Mouse (Mus musculus) limb, embryonic 11.5 days (tissue): ENCODE measurements around the gene Vmn1r221. TPM values are rescaled to one million over a fixed set of nuclear protein-coding genes. Genes with fewer than 3 reads are reported as not detected.
A peak's percentile ranks its signal among the peaks of the same experiment; 100 is the strongest.
"Not testable (repeated sequence)": the region's sequence is repeated elsewhere in the genome, so short reads cannot be mapped to it uniquely, and the experiment has no call there.

Source experiments
- ATAC-seq: fragments of 200-750 bp; cut with Nextera tagmentation; 2 replicates; pipeline ENCODE4 v1.8.0; 2017; ENCODE audit warnings: low read depth; ENCODE audit not compliant: insufficient number of reproducible peaks, low FRiP score, low TSS enrichment
- DNase-seq: peaks from one replicate; pipeline ENCODE4 v3.0.0-alpha.2; 2015; ENCODE audit warnings: low spot score
- H3K27ac ChIP-seq: fragments of 300-500 bp; sonication (generic); replicated peaks from 2 replicates; pipeline ENCODE4 v1.5.1; 2014; ENCODE audit warnings: low read depth, mild to moderate bottlenecking, low read length
- H3K27me3 ChIP-seq: fragments of 300-500 bp; sonication (generic); 2 replicates; pipeline ENCODE4 v1.6.1; 2014; ENCODE audit warnings: mild to moderate bottlenecking, low read length, mixed read lengths; ENCODE audit not compliant: control insufficient read depth, insufficient read depth
- H3K36me3 ChIP-seq: fragments of 300-500 bp; sonication (generic); 2 replicates; pipeline ENCODE4 v1.6.1; 2014; ENCODE audit warnings: mild to moderate bottlenecking, low read length, moderate library complexity, mixed read lengths; ENCODE audit not compliant: control insufficient read depth, insufficient read depth
- H3K4me1 ChIP-seq: fragments of 300-500 bp; sonication (generic); 2 replicates; pipeline ENCODE4 v1.6.1; 2014; ENCODE audit warnings: low read length, mixed read lengths; ENCODE audit not compliant: control insufficient read depth, insufficient read depth
- H3K4me2 ChIP-seq: fragments of 300-500 bp; sonication (generic); 2 replicates; pipeline ENCODE4 v1.6.1; 2014; ENCODE audit warnings: low read depth, mild to moderate bottlenecking, moderate library complexity; ENCODE audit not compliant: severe bottlenecking
- H3K4me3 ChIP-seq: fragments of 300-500 bp; sonication (generic); 2 replicates; pipeline ENCODE4 v1.5.1; 2014; ENCODE audit warnings: low read depth, low read length
- H3K9ac ChIP-seq: fragments of 300-500 bp; sonication (generic); 2 replicates; pipeline ENCODE4 v1.6.1; 2014; ENCODE audit warnings: mild to moderate bottlenecking, low read length
- H3K9me3 ChIP-seq: fragments of 300-500 bp; sonication (generic); 2 replicates; pipeline ENCODE4 v1.6.1; 2016; ENCODE audit warnings: low read length; ENCODE audit not compliant: control insufficient read depth
- WGBS: fragments of 180-500 bp; shearing (Covaris S2); extraction: QIAGEN DNeasy Blood & Tissue Kit; methylation state at CpG from one replicate; pipeline ENCODE4 v1.1.7; 2014; 5-methylcytosine and 5-hydroxymethylcytosine counted together
- polyA plus RNA-seq: library from polyadenylated mRNA; unstranded; fragments of >200 nt; fragmentation: Nextera tagmentation; extraction: Ambion mirVana; gene quantifications from 2 replicates; pipeline ENCODE4 v1.2.1, GENCODE M21; 2014

The Vmn1r221 gene
- not detected in 2 replicates for polyA plus RNA-seq

GRCm38 (mm10) chr13:23213827-23214226 is at the start of gene Vmn1r221:
Gene Vmn1r221 (plus strand): TSS chr13:23214127.
- not testable (repeated sequence) for H3K27ac ChIP-seq, H3K4me2 ChIP-seq, DNase-seq, H3K9ac ChIP-seq, H3K36me3 ChIP-seq, H3K4me3 ChIP-seq, H3K9me3 ChIP-seq, ATAC-seq, H3K27me3 ChIP-seq, H3K4me1 ChIP-seq
- 92% methylated on average over 2 of the region's 2 CpGs for WGBS

DNA sequence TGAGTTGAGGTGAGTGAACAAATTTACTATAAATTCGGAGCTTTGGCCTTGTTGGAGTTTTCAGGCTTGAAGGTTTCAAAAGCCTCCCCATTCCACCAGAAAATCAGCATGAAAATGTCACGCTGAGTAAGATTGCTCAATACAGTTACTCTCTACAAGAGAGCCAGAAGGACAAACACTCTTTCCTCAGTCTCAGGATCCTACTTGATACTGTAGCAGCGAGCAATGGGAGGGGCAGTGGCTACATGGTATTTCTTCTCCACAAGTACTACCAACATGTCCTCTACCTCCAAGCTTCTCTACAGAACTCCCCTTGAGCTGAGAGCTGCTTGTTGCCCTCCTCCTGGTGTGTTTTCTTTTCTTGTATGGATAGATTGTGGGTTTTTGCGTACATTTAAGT is 47.5 kb upstream of the Vmn1r221 start:
- H3K4me3 ChIP-seq, H3K9me3 ChIP-seq, ATAC-seq, H3K27ac ChIP-seq, H3K4me1 ChIP-seq, DNase-seq, H3K9ac ChIP-seq, H3K4me2 ChIP-seq, H3K36me3 ChIP-seq, H3K27me3 ChIP-seq: not testable (repeated sequence)
- 89% methylated on average over 4 of the region's 4 CpGs for WGBS

DNA sequence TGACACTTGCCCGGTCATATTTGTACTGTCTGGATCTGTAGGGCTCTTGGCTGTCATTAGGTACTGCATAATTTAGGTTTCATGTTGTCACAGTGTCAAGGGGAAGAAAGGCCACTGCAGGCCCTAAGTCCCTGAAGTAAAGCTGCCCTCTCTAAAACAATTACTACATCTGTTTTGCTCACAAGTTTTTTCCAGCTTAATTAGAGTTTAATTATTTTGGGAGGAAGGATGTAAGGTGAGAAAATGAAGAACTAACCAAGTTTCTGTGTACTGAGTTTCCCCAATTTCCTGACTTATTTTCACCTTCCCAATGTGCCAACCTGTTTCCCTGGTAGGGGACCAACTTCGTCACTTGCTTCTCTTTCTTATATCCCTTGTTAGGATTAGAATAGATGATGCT is 26.1 kb upstream of the Vmn1r221 start, which contains the start of gene Vmn1r220:
Gene Vmn1r220 (minus strand): TSS at position 101 of the 400 bp plus-strand sequence.
- no peak within 1 kb of the TSS for H3K27ac ChIP-seq
- no peak within 1 kb of the TSS for H3K4me2 ChIP-seq
- no peak for DNase-seq
- ATAC-seq, result no peak
- H3K4me1 ChIP-seq, result no peaks in the 10 kb centered on the region
- H3K4me3 ChIP-seq, result no peak within 1 kb of the TSS
- no peaks in the 10 kb centered on the region for H3K36me3 ChIP-seq
- no peaks in the 10 kb centered on the region for H3K9me3 ChIP-seq
- H3K27me3 ChIP-seq, result no peaks in the 10 kb centered on the region
- no peak within 1 kb of the TSS for H3K9ac ChIP-seq
- WGBS, result 85% methylated on average over 2 of the region's 2 CpGs

DNA sequence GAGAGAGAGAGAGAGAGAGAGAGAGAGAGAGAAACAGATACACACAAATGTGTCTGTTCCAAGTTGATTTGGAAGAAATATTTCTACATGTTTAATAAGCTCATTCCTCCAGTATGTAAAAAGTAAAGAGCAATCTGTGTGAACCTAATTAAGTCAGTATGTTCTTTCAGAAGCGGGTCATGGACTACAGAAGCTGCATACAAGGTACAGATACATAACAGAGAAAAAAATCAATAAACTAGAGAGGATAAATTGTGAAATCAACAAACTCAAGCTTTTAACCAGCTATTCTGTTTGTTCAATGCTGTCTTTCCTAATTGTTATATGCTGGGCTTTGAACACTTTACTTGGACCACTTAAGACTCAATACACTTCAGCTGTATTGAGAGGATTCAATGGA is 10.0 kb upstream of the Vmn1r221 start:
- H3K9me3 ChIP-seq, DNase-seq, H3K4me2 ChIP-seq, H3K4me3 ChIP-seq, H3K4me1 ChIP-seq, H3K27ac ChIP-seq, H3K27me3 ChIP-seq, H3K9ac ChIP-seq, H3K36me3 ChIP-seq, ATAC-seq: not testable (repeated sequence)
- WGBS, result 83% methylated on average over 1 of the region's 1 CpGs

DNA sequence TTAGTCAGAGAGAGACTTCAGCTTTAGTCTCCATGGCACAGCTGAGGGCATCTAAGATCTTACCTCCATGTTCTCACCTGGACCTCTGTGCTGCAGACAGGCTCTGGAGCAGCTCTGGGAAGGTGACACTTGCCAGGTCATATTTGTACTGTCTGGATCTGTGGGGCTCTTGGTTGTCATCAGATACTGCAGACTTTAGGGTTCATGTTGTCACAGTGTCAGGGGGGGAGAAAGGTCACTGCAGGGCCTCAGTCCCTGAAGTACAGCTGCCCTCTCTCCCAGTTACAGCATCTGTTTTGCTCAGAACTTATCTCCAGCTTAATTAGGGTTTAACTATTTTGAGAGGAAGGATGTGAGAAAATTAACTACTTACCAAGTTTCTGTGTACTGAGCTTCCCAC is 21.9 kb downstream of the Vmn1r221 start, which contains the start of gene Vmn1r222:
Gene Vmn1r222 (minus strand): TSS at position 101 of the 400 bp plus-strand sequence.
- not testable (repeated sequence) for H3K4me3 ChIP-seq, H3K9me3 ChIP-seq, H3K27me3 ChIP-seq, H3K4me1 ChIP-seq, DNase-seq, H3K27ac ChIP-seq, H3K36me3 ChIP-seq, H3K4me2 ChIP-seq, H3K9ac ChIP-seq, ATAC-seq

GRCm38 (mm10) chr13:23246834-23247233 is 32.9 kb downstream of the Vmn1r221 start, which contains the start of gene Vmn1r223:
Gene Vmn1r223 (plus strand): TSS chr13:23247134.
- not testable (repeated sequence) for H3K4me1 ChIP-seq, H3K27me3 ChIP-seq, H3K9me3 ChIP-seq, ATAC-seq, DNase-seq, H3K9ac ChIP-seq, H3K4me2 ChIP-seq, H3K36me3 ChIP-seq, H3K27ac ChIP-seq, H3K4me3 ChIP-seq
- WGBS, result 78% methylated on average over 1 of the region's 1 CpGs

DNA sequence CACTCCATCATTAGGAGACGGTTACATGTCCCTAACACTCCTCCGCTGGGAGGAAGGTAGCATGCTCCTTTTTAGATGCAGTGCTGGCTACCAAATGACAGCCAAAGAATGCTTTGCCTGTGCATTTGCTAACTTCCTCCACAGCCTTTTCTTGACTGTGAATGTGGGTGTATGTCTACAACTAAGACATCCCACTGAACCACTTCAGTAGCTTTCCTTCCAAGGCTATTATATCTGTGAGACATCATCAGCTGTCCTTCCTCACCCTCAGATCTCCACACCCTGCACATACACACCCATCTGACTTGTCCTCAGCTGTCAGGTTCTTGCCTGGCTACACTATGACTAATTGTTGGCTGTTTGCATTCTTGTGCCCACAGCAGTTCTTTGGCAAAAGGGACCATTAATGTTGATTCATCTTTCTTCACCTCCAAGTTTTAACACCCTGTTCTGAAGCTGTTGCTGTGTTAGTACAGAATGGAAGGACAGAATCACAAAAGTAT is 44.7 kb downstream of the Vmn1r221 start:
- 76% methylated on average over 2 of the region's 2 CpGs for whole genome bisulfite sequencing
- Histone ChIP-seq H3K9me3 (no peaks in the 10 kb centered on the region), H3K27ac (no peak overlapping the region), H3K36me3 (no peaks in the 10 kb centered on the region), H3K4me2 (no peak overlapping the region), H3K27me3 (no peaks in the 10 kb centered on the region), H3K4me1 (no peaks in the 10 kb centered on the region), H3K4me3 (no peak overlapping the region), H3K9ac (no peak overlapping the region)
- DNase-seq (no peak), ATAC-seq (no peak)

GRCm38 (mm10) chr13:23268606-23269005 is 54.7 kb downstream of the Vmn1r221 start:
- not testable (repeated sequence) for H3K9me3 ChIP-seq, H3K4me1 ChIP-seq, H3K27me3 ChIP-seq, H3K9ac ChIP-seq, H3K27ac ChIP-seq, ATAC-seq, DNase-seq, H3K4me2 ChIP-seq, H3K36me3 ChIP-seq, H3K4me3 ChIP-seq
- WGBS, result 89% methylated on average over 3 of the region's 3 CpGs

- H3K9me3 ChIP-seq, H3K36me3 ChIP-seq, H3K27ac ChIP-seq, H3K4me1 ChIP-seq, H3K9ac ChIP-seq, DNase-seq, H3K4me2 ChIP-seq, H3K4me3 ChIP-seq, H3K27me3 ChIP-seq: not testable (repeated sequence)
- peak; percentile 73; the same call in 1 of the 2 replicates for ATAC-seq
- WGBS, result 46% methylated on average over 4 of the region's 4 CpGs
These were observed 55.2 kb downstream of the Vmn1r221 start for GRCm38 (mm10) chr13:23269127-23269526.
